Mouse (Mus musculus): ENCODE results near the gene Actr10. TPM values are rescaled to one million over a fixed set of nuclear protein-coding genes. Genes with fewer than 3 reads are reported as not detected.

The Actr10 gene
- total and polyA plus RNA-seq, 3 experiments = 60.2 to 168 (median 135) TPM

DNA sequence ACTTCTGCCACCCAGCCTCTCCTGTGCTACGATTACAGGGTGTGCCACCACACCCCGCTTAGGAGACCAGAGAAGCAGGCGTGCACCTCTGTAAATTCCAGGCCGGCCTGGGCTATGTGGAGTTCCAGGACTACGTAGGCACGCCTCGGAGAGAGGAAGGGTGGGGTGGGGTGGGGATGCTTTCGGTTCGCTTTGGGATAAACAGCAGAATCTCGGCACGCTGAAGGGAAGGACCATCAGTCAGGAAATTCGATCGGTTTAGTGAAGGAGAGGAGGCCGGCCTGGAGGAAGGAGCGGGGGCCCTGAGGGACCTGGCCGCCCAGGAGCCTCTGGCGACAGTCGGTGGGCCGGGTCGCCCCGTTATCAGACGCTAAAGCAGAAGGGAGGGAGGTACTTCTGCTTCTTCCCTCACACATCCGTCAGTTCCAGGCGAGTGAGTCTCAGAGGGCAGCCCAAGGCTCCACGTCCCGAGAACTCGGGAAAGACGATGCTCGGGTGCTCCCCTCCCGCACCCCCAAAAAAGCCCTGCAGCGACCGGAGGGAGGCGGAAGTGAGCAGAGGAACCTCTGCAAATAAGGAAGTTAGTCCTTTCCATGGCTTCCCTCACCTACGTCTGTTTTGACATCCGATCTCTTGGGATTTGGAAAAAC is 30.6 kb downstream of the Actr10 start (continued):
- peak; percentile 3; the same call in 1 of the 2 replicates for TF ChIP-seq RAD21 (IDR thresholded peaks at IDR 0.05; ENCODE audit: low read depth, low read length)
- no peak for TF ChIP-seq POLR2AphosphoS2 (IDR thresholded peaks at IDR 0.05; ENCODE audit: low read depth, low read length)
- no peak for TF ChIP-seq ZKSCAN1 (IDR thresholded peaks at IDR 0.05; ENCODE audit: borderline replicate concordance, low read depth, low read length)
- TF ChIP-seq SIN3A (IDR thresholded peaks at IDR 0.05; ENCODE audit: low read length) = peak; percentile 91
- TF ChIP-seq TBP (conservative IDR thresholded peaks at IDR 0.05; ENCODE audit: low read depth, low read length) = no peak
- TF ChIP-seq CTCF (conservative IDR thresholded peaks at IDR 0.05 in 1 of 2, IDR thresholded peaks at IDR 0.05 in 1 of 2; ENCODE audit: low read depth in 2 of 2, low read length in 2 of 2) = peak in 1 of 2 experiments; percentile 56; a peak in 2 of 4 replicates
- TF ChIP-seq KAT2A (IDR thresholded peaks at IDR 0.05; ENCODE audit: insufficient replicate concordance, low read length) = no peak
- TF ChIP-seq TCF12 (IDR thresholded peaks at IDR 0.05; ENCODE audit: low read depth, low read length) = peak; percentile 43; the same call in 1 of the 2 replicates

DNA sequence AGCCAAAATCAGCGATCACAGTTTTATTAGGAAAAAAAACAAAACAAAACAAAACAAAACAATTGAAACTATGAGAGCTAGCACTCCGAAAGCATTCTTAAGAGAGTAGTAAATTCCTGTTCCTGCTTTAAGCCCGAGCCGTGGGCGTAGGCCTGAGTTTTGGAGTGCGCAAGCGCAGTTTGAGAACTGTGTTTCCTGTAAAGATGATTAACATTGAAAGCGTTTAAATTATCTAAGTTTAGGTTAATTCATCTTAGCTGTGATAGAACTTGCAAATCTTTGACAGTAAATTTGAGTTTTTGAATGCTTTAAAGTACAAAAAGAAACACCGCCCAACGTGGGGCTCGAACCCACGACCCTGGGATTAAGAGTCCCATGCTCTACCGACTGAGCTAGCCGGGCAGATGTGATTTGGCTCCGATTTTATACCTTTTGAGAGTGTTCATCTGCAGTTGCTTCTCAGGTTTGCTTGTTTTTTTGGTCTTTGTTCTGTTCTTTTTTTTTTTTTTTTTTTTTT is 31.2 kb downstream of the Actr10 start:
- Histone ChIP-seq H3K79me2 (replicated peaks; ENCODE audit: control insufficient read depth, extremely low read depth, insufficient read depth, poor library complexity, severe bottlenecking) (no peaks in the 10 kb centered on the region), H3K4me1 (ENCODE audit: control insufficient read depth in 1 of 2, insufficient read depth in 2 of 2) (peaks cover 0 to 9% of the 10 kb centered on the region in 2 experiments; a peak in 2 of 4 replicates), H3K4me3 (replicated peaks in 1 of 3; ENCODE audit: low read depth in 2 of 3, low read length in 2 of 3, poor library complexity in 1 of 3) (peak overlapping the region; percentile 57 to 88 (median 77)), H3K9ac (ENCODE audit: insufficient read depth, low read depth) (peak overlapping the region; percentile 88), H3K4me2 (ENCODE audit: insufficient read depth, low read depth, poor library complexity, severe bottlenecking) (peak overlapping the region; percentile 88; the same call in 1 of the 2 replicates), H3K27ac (ENCODE audit: insufficient read depth, low read depth) (no peak overlapping the region), H3K27me3 (replicated peaks) (no peaks in the 10 kb centered on the region), H3K36me3 (replicated peaks in 1 of 2; ENCODE audit: control insufficient read depth in 1 of 2, insufficient read depth in 1 of 2, low read length in 1 of 2) (peaks cover 2 to 6% of the 10 kb centered on the region in 2 experiments), H3K9me3 (replicated peaks; ENCODE audit: low read length) (no peaks in the 10 kb centered on the region)
- dilution Hi-C loops (cut with MboI; ENCODE audit: extremely low pct_ligation_motif_present, extremely low pct_unique_long_range_greater_than_20kb, low sequenced_read_pairs) (no loop called here), in situ Hi-C loops (cut with MboI; ENCODE audit: low pct_ligation_motif_present, low pct_unique_long_range_greater_than_20kb, low sequenced_read_pairs) (no loop called here)
- peak; percentile 87 for DNase-seq (ENCODE audit: extremely low read depth)
- peak; percentile 100 for TF ChIP-seq TBP (conservative IDR thresholded peaks at IDR 0.05; ENCODE audit: low read depth, low read length)
- peak; percentile 79 for TF ChIP-seq NRF1 (IDR thresholded peaks at IDR 0.05; ENCODE audit: low read depth, low read length)
- no peak for TF ChIP-seq PAX5 (IDR thresholded peaks at IDR 0.05; ENCODE audit: low read length)
- peak; percentile 96 for TF ChIP-seq ZNF384 (IDR thresholded peaks at IDR 0.05; ENCODE audit: low read depth, low read length)
- TF ChIP-seq E2F4 (IDR thresholded peaks at IDR 0.05; ENCODE audit: insufficient replicate concordance, low read depth, low read length) = peak; percentile 85
- TF ChIP-seq MEF2A (IDR thresholded peaks at IDR 0.05; ENCODE audit: borderline replicate concordance, low read depth, low read length) = no peak
- no peak for TF ChIP-seq EP300 (IDR thresholded peaks at IDR 0.05; ENCODE audit: low read length)
- no peak for TF ChIP-seq CTCF (conservative IDR thresholded peaks at IDR 0.05 in 1 of 2, IDR thresholded peaks at IDR 0.05 in 1 of 2; ENCODE audit: low read depth in 2 of 2, low read length in 2 of 2)
- no peak for TF ChIP-seq RAD21 (IDR thresholded peaks at IDR 0.05; ENCODE audit: low read depth, low read length)
- no peak for TF ChIP-seq MAZ (IDR thresholded peaks at IDR 0.05; ENCODE audit: low read depth, low read length)
- no peak for TF ChIP-seq ETS1 (conservative IDR thresholded peaks at IDR 0.05; ENCODE audit: low read depth, low read length)
- peak; percentile 98 for TF ChIP-seq MAFK (IDR thresholded peaks at IDR 0.05; ENCODE audit: insufficient replicate concordance, low read length)
- TF ChIP-seq JUN (IDR thresholded peaks at IDR 0.05; ENCODE audit: insufficient read depth, low read depth, low read length) = no peak
- no peak for TF ChIP-seq JUND (conservative IDR thresholded peaks at IDR 0.05; ENCODE audit: low read depth, low read length)
- TF ChIP-seq POLR2AphosphoS2 (IDR thresholded peaks at IDR 0.05; ENCODE audit: low read depth, low read length) = no peak
- TF ChIP-seq KAT2A (IDR thresholded peaks at IDR 0.05; ENCODE audit: insufficient replicate concordance, low read length) = 0 out of 2 replicates have a peak, but pooled peaks have one; percentile 72
- no peak for TF ChIP-seq SMC3 (IDR thresholded peaks at IDR 0.05; ENCODE audit: low read depth, low read length)
- TF ChIP-seq HCFC1 (IDR thresholded peaks at IDR 0.05; ENCODE audit: low read depth, low read length) = 0 out of 2 replicates have a peak, but pooled peaks have one; percentile 61
- peak; percentile 97 for TF ChIP-seq ELF1 (IDR thresholded peaks at IDR 0.05; ENCODE audit: low read depth, low read length)
- 0 out of 2 replicates have a peak, but pooled peaks have one; percentile 2 for TF ChIP-seq TCF12 (IDR thresholded peaks at IDR 0.05; ENCODE audit: low read depth, low read length)
- peak; percentile 38; the same call in 1 of the 2 replicates for TF ChIP-seq SIN3A (IDR thresholded peaks at IDR 0.05; ENCODE audit: low read length)
- no peak for TF ChIP-seq NELFE (IDR thresholded peaks at IDR 0.05; ENCODE audit: low read depth, low read length)
- TF ChIP-seq ZKSCAN1 (IDR thresholded peaks at IDR 0.05; ENCODE audit: borderline replicate concordance, low read depth, low read length) = no peak
- no peak for TF ChIP-seq CHD2 (IDR thresholded peaks at IDR 0.05; ENCODE audit: low read length)
- no peak for TF ChIP-seq MAX (IDR thresholded peaks at IDR 0.05; ENCODE audit: low read length)
- TF ChIP-seq CHD1 (IDR thresholded peaks at IDR 0.05; ENCODE audit: low read depth, low read length) = no peak
- no peak; the same call in 1 of the 2 replicates for TF ChIP-seq IRF4 (IDR thresholded peaks at IDR 0.05; ENCODE audit: low read depth, low read length)
- TF ChIP-seq POLR2A (IDR thresholded peaks at IDR 0.05; ENCODE audit: low read depth, low read length) = no peak; the same call in 1 of the 2 replicates
